Mouse (Mus musculus) heart, embryonic 15.5 days (tissue): ENCODE measurements around the gene 1700025G04Rik. TPM values are rescaled to one million over a fixed set of nuclear protein-coding genes. Genes with fewer than 3 reads are reported as not detected.

Experiments used
- ATAC-seq: fragments of 200-750 bp; cut with Nextera tagmentation; replicated peaks from 2 replicates; pipeline ENCODE4 v1.8.0; 2017; ENCODE audit warnings: low read depth, moderate TSS enrichment; ENCODE audit not compliant: insufficient number of reproducible peaks, insufficient read depth, low FRiP score
- H3K27ac ChIP-seq: fragments of 300-500 bp; sonication (generic); 2 replicates; pipeline ENCODE4 v1.5.1; 2015; ENCODE audit warnings: mild to moderate bottlenecking, inconsistent platforms
- H3K27me3 ChIP-seq: fragments of 300-500 bp; sonication (generic); 2 replicates; pipeline ENCODE4 v1.6.1; 2015; ENCODE audit warnings: inconsistent platforms
- H3K36me3 ChIP-seq: fragments of 300-500 bp; sonication (generic); 2 replicates; pipeline ENCODE4 v1.6.1; 2015; ENCODE audit warnings: mild to moderate bottlenecking, inconsistent platforms
- H3K4me1 ChIP-seq: fragments of 300-500 bp; sonication (generic); replicated peaks from 2 replicates; pipeline ENCODE4 v1.6.1; 2015; ENCODE audit warnings: inconsistent platforms
- H3K4me2 ChIP-seq: fragments of 300-500 bp; sonication (generic); 2 replicates; pipeline ENCODE4 v1.6.1; 2015; ENCODE audit warnings: inconsistent platforms, mild to moderate bottlenecking, moderate library complexity
- H3K4me3 ChIP-seq: fragments of 300-500 bp; sonication (generic); 2 replicates; pipeline ENCODE4 v1.5.1; 2015; ENCODE audit warnings: mild to moderate bottlenecking, inconsistent platforms
- H3K9ac ChIP-seq: fragments of 300-500 bp; sonication (generic); 2 replicates; pipeline ENCODE4 v1.6.1; 2015; ENCODE audit warnings: mild to moderate bottlenecking, inconsistent platforms
- H3K9me3 ChIP-seq: fragments of 300-500 bp; sonication (generic); replicated peaks from 2 replicates; pipeline ENCODE4 v1.6.1; 2016; ENCODE audit warnings: inconsistent platforms
- WGBS: fragments of 180-500 bp; shearing (Covaris S2); methylation state at CpG from one replicate; pipeline ENCODE4 v1.1.7; 2015; ENCODE audit warnings: mixed read lengths; 5-methylcytosine and 5-hydroxymethylcytosine counted together
- polyA plus RNA-seq: library from polyadenylated mRNA; unstranded; fragments of >200 nt; fragmentation: Nextera tagmentation; extraction: Ambion mirVana; gene quantifications from 2 replicates; pipeline ENCODE4 v1.2.1, GENCODE M21; 2015

1700025G04Rik gene
- polyA plus RNA-seq, 1 experiment from 2014 or later, result 26.7 TPM

- no peaks in the 10 kb centered on the region for H3K9me3 ChIP-seq
- H3K4me1 ChIP-seq, result peaks cover 5% of the 10 kb centered on the region; the same call in 1 of the 2 replicates
- no peak overlapping the region for H3K9ac ChIP-seq
- no peaks in the 10 kb centered on the region for H3K27me3 ChIP-seq
- no peak overlapping the region for H3K27ac ChIP-seq
- H3K4me3 ChIP-seq, result no peak overlapping the region
- WGBS, result 60% methylated on average over 4 of the region's 4 CpGs
- no peaks in the 10 kb centered on the region for H3K36me3 ChIP-seq
- H3K4me2 ChIP-seq, result no peak overlapping the region
- no peak for ATAC-seq
Measured at GRCm38 (mm10) chr1:152028718-152029117, 61.2 kb downstream of the 1700025G04Rik start.

GRCm38 (mm10) chr1:152026762-152027161, 63.2 kb downstream of the 1700025G04Rik start:
- WGBS, result 90% methylated on average over 4 of the region's 4 CpGs
- no peak for ATAC-seq
- Histone ChIP-seq H3K27ac (no peak overlapping the region), H3K27me3 (no peaks in the 10 kb centered on the region), H3K4me3 (no peak overlapping the region), H3K9ac (no peak overlapping the region), H3K4me2 (no peak overlapping the region), H3K4me1 (peaks cover 5% of the 10 kb centered on the region; the same call in 1 of the 2 replicates), H3K36me3 (no peaks in the 10 kb centered on the region), H3K9me3 (no peaks in the 10 kb centered on the region)

- 81% methylated on average over 4 of the region's 4 CpGs for WGBS
- H3K27ac ChIP-seq, result no peak overlapping the region
- no peak overlapping the region for H3K4me3 ChIP-seq
- H3K9ac ChIP-seq, result no peak overlapping the region
- H3K4me2 ChIP-seq, result no peak overlapping the region
- no peaks in the 10 kb centered on the region for H3K9me3 ChIP-seq
- peaks cover 5% of the 10 kb centered on the region; the same call in 1 of the 2 replicates for H3K4me1 ChIP-seq
- no peaks in the 10 kb centered on the region for H3K36me3 ChIP-seq
- no peak for ATAC-seq
- H3K27me3 ChIP-seq, result no peaks in the 10 kb centered on the region
Measured at GRCm38 (mm10) chr1:152025308-152025707, 64.6 kb downstream of the 1700025G04Rik start.

GRCm38 (mm10) chr1:152024019-152024787, 65.7 kb downstream of the 1700025G04Rik start:
- 75% methylated on average over 18 of the region's 18 CpGs for WGBS
- Histone ChIP-seq H3K4me1 (peaks cover 8% of the 10 kb centered on the region; the same call in 1 of the 2 replicates), H3K4me2 (no peak overlapping the region), H3K4me3 (no peak overlapping the region), H3K27me3 (no peaks in the 10 kb centered on the region), H3K9ac (no peak overlapping the region), H3K36me3 (no peaks in the 10 kb centered on the region), H3K9me3 (no peaks in the 10 kb centered on the region), H3K27ac (no peak overlapping the region)
- no peak for ATAC-seq

- no peaks in the 10 kb centered on the region for H3K36me3 ChIP-seq
- ATAC-seq, result no peak
- no peaks in the 10 kb centered on the region for H3K27me3 ChIP-seq
- H3K4me2 ChIP-seq, result no peak overlapping the region
- H3K4me3 ChIP-seq, result no peak overlapping the region
- WGBS, result 92% methylated on average over 6 of the region's 6 CpGs
- H3K27ac ChIP-seq, result no peak overlapping the region
- no peaks in the 10 kb centered on the region for H3K9me3 ChIP-seq
- H3K4me1 ChIP-seq, result peaks cover 5% of the 10 kb centered on the region; the same call in 1 of the 2 replicates
- H3K9ac ChIP-seq, result no peak overlapping the region
Measured at GRCm38 (mm10) chr1:152020812-152021211, 69.1 kb downstream of the 1700025G04Rik start.

GRCm38 (mm10) chr1:152020070-152020469, 69.9 kb downstream of the 1700025G04Rik start:
- no peak for ATAC-seq
- H3K36me3 ChIP-seq, result no peaks in the 10 kb centered on the region
- no peaks in the 10 kb centered on the region for H3K9me3 ChIP-seq
- 0 out of 2 replicates have a peak overlapping the region, but pooled peaks have one; percentile 9 for H3K27ac ChIP-seq
- 77% methylated on average over 5 of the region's 5 CpGs for WGBS
- H3K27me3 ChIP-seq, result no peaks in the 10 kb centered on the region
- H3K4me3 ChIP-seq, result no peak overlapping the region
- H3K4me1 ChIP-seq, result peaks cover 11% of the 10 kb centered on the region
- H3K9ac ChIP-seq, result no peak overlapping the region
- H3K4me2 ChIP-seq, result no peak overlapping the region

GRCm38 (mm10) chr1:152019196-152019595, 70.7 kb downstream of the 1700025G04Rik start:
- no peak overlapping the region for H3K9ac ChIP-seq
- H3K4me3 ChIP-seq, result no peak overlapping the region
- 38% methylated on average over 5 of the region's 5 CpGs for WGBS
- H3K4me2 ChIP-seq, result peak overlapping the region; percentile 21; the same call in 1 of the 2 replicates
- H3K27ac ChIP-seq, result peak overlapping the region; percentile 9; the same call in 1 of the 2 replicates
- no peaks in the 10 kb centered on the region for H3K9me3 ChIP-seq
- no peaks in the 10 kb centered on the region for H3K36me3 ChIP-seq
- peak; percentile 70 for ATAC-seq
- peaks cover 12% of the 10 kb centered on the region for H3K4me1 ChIP-seq
- H3K27me3 ChIP-seq, result no peaks in the 10 kb centered on the region

GRCm38 (mm10) chr1:152018322-152018721, 71.6 kb downstream of the 1700025G04Rik start:
- ATAC-seq, result no peak
- Histone ChIP-seq H3K9me3 (no peaks in the 10 kb centered on the region), H3K4me1 (peaks cover 12% of the 10 kb centered on the region), H3K27me3 (no peaks in the 10 kb centered on the region), H3K4me3 (no peak overlapping the region), H3K4me2 (no peak overlapping the region), H3K9ac (no peak overlapping the region), H3K27ac (no peak overlapping the region), H3K36me3 (no peaks in the 10 kb centered on the region)
- 84% methylated on average over 3 of the region's 3 CpGs for WGBS

GRCm38 (mm10) chr1:152016663-152017062, 73.3 kb downstream of the 1700025G04Rik start:
- no peaks in the 10 kb centered on the region for H3K36me3 ChIP-seq
- no peak for ATAC-seq
- H3K27ac ChIP-seq, result no peak overlapping the region
- WGBS, result 88% methylated on average over 3 of the region's 3 CpGs
- H3K9ac ChIP-seq, result no peak overlapping the region
- no peaks in the 10 kb centered on the region for H3K27me3 ChIP-seq
- peaks cover 12% of the 10 kb centered on the region for H3K4me1 ChIP-seq
- no peak overlapping the region for H3K4me2 ChIP-seq
- no peak overlapping the region for H3K4me3 ChIP-seq
- H3K9me3 ChIP-seq, result no peaks in the 10 kb centered on the region

- H3K4me3 ChIP-seq, result no peak overlapping the region
- ATAC-seq, result 0 out of 2 replicates have a peak, but pooled peaks have one; percentile 60
- 45% methylated on average over 7 of the region's 7 CpGs for WGBS
- H3K27ac ChIP-seq, result no peak overlapping the region
- H3K9ac ChIP-seq, result no peak overlapping the region
- H3K36me3 ChIP-seq, result no peaks in the 10 kb centered on the region
- H3K4me1 ChIP-seq, result peaks cover 12% of the 10 kb centered on the region
- no peak overlapping the region for H3K4me2 ChIP-seq
- H3K9me3 ChIP-seq, result no peaks in the 10 kb centered on the region
- no peaks in the 10 kb centered on the region for H3K27me3 ChIP-seq
Measured at GRCm38 (mm10) chr1:152015555-152016125, 74.3 kb downstream of the 1700025G04Rik start.

DNA sequence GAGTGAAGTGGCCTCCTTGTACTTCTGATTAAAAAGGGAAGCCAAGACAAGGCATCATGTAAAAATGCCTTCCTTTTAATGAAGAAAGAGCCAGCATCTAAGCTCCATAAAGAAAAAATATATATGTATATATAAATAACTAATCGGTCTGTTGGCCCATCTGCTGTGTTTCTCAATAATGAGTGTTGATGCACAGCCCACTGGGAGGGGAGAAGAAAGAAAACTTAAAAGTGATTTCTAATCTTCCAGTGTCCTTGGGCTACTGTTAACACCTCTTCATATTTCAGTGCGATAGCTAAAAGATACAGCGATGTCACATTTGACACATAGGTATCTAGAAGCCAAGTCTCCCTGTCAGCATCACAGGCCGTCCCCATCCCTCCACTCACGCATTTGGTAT, 78.2 kb downstream of the 1700025G04Rik start:
- Histone ChIP-seq H3K4me3 (no peak overlapping the region), H3K9me3 (no peaks in the 10 kb centered on the region), H3K9ac (no peak overlapping the region), H3K27ac (no peak overlapping the region), H3K36me3 (no peaks in the 10 kb centered on the region), H3K27me3 (no peaks in the 10 kb centered on the region), H3K4me1 (peaks cover 17% of the 10 kb centered on the region), H3K4me2 (no peak overlapping the region)
- ATAC-seq, result no peak
- 83% methylated on average over 5 of the region's 5 CpGs for WGBS
